Mouse (Mus musculus) kidney, postnatal 0 days (tissue): ENCODE measurements at regions not wholly inside any gene's neighbourhood (a gene's known extent, or its start where the extent isn't known, plus 50 kb on each side); places are given as distances from the start of the nearest gene placed in this dataset.

ENCODE experiments used
- ATAC-seq: fragments of 200-750 bp; cut with Nextera tagmentation; replicated peaks from 2 replicates; pipeline ENCODE4 v1.8.0; 2017; ENCODE audit warnings: low read depth, moderate number of reproducible peaks, moderate TSS enrichment, moderate library complexity; ENCODE audit not compliant: low FRiP score
- DNase-seq: peaks from one replicate; pipeline ENCODE4 v3.0.0-alpha.2; 2016; ENCODE audit warnings: low spot score
- H3K27ac ChIP-seq: fragments of 300-500 bp; sonication (generic); 2 replicates; pipeline ENCODE4 v1.5.1; 2014; ENCODE audit warnings: mild to moderate bottlenecking
- H3K27me3 ChIP-seq: fragments of 300-500 bp; sonication (generic); 2 replicates; pipeline ENCODE4 v1.6.1; 2014; ENCODE audit warnings: low read length, mixed read lengths; ENCODE audit not compliant: insufficient read depth
- H3K36me3 ChIP-seq: fragments of 300-500 bp; sonication (generic); 2 replicates; pipeline ENCODE4 v1.6.1; 2014; ENCODE audit warnings: low read length, mixed read lengths; ENCODE audit not compliant: insufficient read depth
- H3K4me1 ChIP-seq: fragments of 300-500 bp; sonication (generic); replicated peaks from 2 replicates; pipeline ENCODE4 v1.6.1; 2014; ENCODE audit warnings: antibody characterized with exemption, low read length, mixed read lengths; ENCODE audit not compliant: insufficient read depth
- H3K4me2 ChIP-seq: fragments of 300-500 bp; sonication (generic); 2 replicates; pipeline ENCODE4 v1.6.1; 2014; ENCODE audit warnings: mild to moderate bottlenecking, low read length, moderate library complexity, mixed read lengths
- H3K4me3 ChIP-seq: fragments of 300-500 bp; sonication (generic); replicated peaks from 2 replicates; pipeline ENCODE4 v1.5.1; 2014; ENCODE audit warnings: low read depth, low read length
- H3K9ac ChIP-seq: fragments of 300-500 bp; sonication (generic); 2 replicates; pipeline ENCODE4 v1.6.1; 2014; ENCODE audit warnings: low read depth, low read length
- H3K9me3 ChIP-seq: fragments of 300-500 bp; sonication (generic); replicated peaks from 2 replicates; pipeline ENCODE4 v1.6.1; 2016; ENCODE audit warnings: low read length, inconsistent platforms, mixed read lengths
- CTCF ChIP-seq: IDR thresholded peaks from 2 replicates; pipeline ENCODE4 v1.5.1; 2016; ENCODE audit warnings: antibody characterized with exemption, low read depth, mild to moderate bottlenecking, moderate library complexity
- WGBS: fragments of 180-500 bp; shearing (Covaris S2); extraction: QIAGEN DNeasy Blood & Tissue Kit; methylation state at CpG from one replicate; pipeline ENCODE4 v1.1.7; 2014; 5-methylcytosine and 5-hydroxymethylcytosine counted together

DNA sequence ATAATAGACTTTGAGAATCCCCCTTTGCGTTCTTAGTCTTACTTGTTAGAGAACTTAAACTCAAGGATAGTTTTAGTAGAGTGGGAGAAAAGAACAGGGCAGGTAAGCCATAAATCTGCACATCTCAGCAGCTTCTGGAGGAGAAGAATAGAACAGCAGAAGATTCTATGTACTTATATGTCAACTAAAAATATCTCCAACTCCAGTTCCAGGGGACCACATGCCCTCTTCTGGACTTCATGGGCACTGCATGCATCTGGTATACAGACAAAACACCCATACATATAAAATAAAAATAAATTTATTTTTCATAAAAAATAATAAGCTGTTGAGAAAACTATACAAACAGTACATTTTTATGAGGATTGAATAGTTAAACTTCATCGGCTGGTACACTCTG lies 196.4 kb downstream of the Mettl4 start:
- Histone ChIP-seq H3K4me2 (no peak overlapping the region), H3K4me3 (no peak overlapping the region), H3K27ac (no peak overlapping the region), H3K9ac (no peak overlapping the region), H3K27me3 (no peaks in the 10 kb centered on the region), H3K4me1 (no peaks in the 10 kb centered on the region), H3K36me3 (no peaks in the 10 kb centered on the region), H3K9me3 (no peaks in the 10 kb centered on the region)
- ATAC-seq (no peak), DNase-seq (peak; percentile 3)
- TF ChIP-seq CTCF, result peak; percentile 63
- WGBS, result 85% methylated on average over 2 of the region's 2 CpGs

DNA sequence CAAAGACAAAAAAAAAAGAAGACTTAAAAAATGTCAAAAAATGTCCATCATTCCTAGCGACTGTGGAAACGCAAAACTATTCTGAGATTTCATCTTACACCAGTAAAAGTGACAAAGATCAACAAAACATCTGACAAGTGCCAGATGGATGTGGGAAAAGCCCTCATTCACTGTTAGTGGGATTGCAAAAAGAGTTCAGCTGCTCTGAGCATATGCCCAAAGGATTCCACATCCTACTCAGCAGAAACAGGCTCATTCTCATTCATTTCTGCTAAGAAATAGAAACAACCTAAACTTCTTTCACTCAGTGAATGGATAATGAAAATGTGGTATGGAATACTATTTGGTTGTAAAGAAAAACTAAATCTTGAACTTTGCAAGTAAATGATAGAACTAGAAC lies 221.1 kb downstream of the Mettl4 start:
- WGBS, result 71% methylated on average over 2 of the region's 2 CpGs
- Histone ChIP-seq H3K27me3 (no peaks in the 10 kb centered on the region), H3K9ac (no peak overlapping the region), H3K4me1 (no peaks in the 10 kb centered on the region), H3K4me3 (no peak overlapping the region), H3K9me3 (no peaks in the 10 kb centered on the region), H3K4me2 (no peak overlapping the region), H3K36me3 (no peaks in the 10 kb centered on the region), H3K27ac (no peak overlapping the region)
- DNase-seq, result no peak
- no peak for TF ChIP-seq CTCF
- ATAC-seq, result no peak
